Mouse (Mus musculus) liver, postnatal 0 days (tissue): ENCODE measurements at regions not wholly inside any gene's neighbourhood (a gene's known extent, or its start where the extent isn't known, plus 50 kb on each side); places are given as distances from the start of the nearest gene placed in this dataset.

Source experiments
- CTCF ChIP-seq: sonication (generic); IDR thresholded peaks from 2 replicates; pipeline ENCODE4 v1.5.1; 2016; ENCODE audit warnings: antibody characterized with exemption, low read depth
- EP300 ChIP-seq: IDR thresholded peaks from 2 replicates; pipeline ENCODE4 v1.6.1; 2016; ENCODE audit warnings: antibody characterized with exemption, low read depth, mild to moderate bottlenecking

GRCm38 (mm10) chr14:100924880-100925279 lies 275.2 kb downstream of the Prr30 start:
- TF ChIP-seq CTCF (no peak), EP300 (no peak)
